Mouse (Mus musculus) induced T-regulatory cell, adult 2 months (primary cell): ENCODE data around the gene Gm382.

Experiments
- DNase-seq: peaks from one replicate; pipeline ENCODE4 v3.0.0-alpha.2; 2012; ENCODE audit warnings: low read depth

Gene Gm382

DNA sequence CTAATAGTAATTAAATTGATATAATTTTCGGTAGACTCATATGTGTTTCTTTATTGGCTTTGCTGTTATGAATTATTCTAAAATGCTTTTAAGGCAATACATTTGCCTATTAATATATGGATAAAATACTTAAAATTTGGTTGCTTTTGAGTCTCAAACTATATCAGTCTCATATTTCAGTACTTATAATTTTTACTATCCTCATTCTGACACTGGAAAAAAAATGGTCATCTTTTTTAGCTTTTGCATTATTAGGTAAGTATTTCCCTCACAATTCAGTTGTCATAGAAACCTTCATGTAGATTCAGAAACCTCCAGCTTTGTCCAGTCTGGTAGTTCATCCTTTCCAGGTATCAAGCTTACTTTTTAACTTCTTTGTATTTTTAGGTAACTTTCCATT is at the start of gene Gm382:
Gene Gm382 (plus strand): TSS at position 301 of the 400 bp plus-strand sequence.
- DNase-seq, result no peak

GRCm38 (mm10) chrX:127070179-127070578 is 30.4 kb downstream of the Gm382 start:
- DNase-seq, result no peak

- DNase-seq, result no peak
These were observed 51.5 kb downstream of the Gm382 start for GRCm38 (mm10) chrX:127091282-127091681.

DNA sequence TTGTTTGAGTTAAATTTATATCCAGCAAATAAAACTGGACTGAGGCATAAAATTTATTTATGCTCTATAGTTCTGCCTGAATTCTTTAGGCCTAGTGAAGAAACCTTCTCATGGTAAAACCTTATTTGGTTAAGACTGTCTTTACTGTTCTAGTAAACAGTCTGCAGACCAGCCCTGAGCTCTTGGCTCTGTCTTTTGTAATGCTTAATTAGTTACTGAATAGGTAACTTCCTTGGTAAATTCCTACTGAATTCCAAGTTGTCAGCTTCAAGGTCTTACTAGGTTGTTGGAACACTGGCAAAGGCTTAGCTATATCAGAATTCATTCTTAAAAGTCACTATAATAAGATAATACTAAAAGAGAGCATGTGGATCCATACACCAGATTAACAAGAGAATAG is 53.3 kb downstream of the Gm382 start:
- no peak for DNase-seq

DNA sequence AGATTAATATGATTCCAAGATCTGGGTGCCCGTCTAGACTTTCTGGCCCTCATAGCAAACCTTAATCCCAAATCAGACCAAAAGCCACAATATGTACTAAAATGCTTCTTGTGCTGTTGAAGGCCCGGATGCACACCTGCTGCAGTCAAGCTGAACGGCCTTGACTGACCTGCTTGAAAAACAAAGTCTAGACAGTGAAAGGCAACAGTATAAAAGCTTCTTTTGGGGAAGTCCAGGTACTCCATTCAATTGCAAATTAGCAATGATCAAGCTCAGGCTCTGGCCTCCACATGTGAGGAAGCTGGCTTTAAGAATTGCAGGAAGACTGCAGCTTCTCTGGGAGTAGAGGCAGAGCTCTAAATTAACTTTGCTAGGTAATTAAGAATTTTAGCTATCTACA is 54.2 kb downstream of the Gm382 start:
- DNase-seq, result no peak

DNA sequence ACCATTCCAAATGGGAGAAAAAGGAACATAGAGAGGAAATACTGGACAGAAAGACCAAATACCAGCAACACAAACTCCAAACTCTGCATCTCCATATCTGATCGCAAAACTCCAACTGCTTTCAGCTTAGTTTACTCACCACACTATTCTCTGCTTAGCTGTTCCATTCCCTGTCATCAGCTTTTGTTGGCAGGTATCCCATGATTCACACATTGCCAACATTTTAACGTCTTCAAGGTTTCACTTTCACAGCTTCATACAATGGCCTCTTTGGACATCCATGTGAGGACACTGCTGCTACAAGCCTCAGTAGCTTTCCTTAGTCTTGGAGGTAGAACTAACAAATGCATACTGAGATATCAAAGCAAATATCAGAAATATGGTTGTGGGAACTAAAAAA is 64.6 kb downstream of the Gm382 start:
- DNase-seq, result no peak
